Mouse (Mus musculus) spleen, adult 12 weeks (tissue): ENCODE measurements around the gene Hebp1.

Source experiments
- DNase-seq: peaks from one replicate; pipeline ENCODE4 v3.0.0; 2022; ENCODE audit warnings: low spot score

Gene Hebp1

DNA sequence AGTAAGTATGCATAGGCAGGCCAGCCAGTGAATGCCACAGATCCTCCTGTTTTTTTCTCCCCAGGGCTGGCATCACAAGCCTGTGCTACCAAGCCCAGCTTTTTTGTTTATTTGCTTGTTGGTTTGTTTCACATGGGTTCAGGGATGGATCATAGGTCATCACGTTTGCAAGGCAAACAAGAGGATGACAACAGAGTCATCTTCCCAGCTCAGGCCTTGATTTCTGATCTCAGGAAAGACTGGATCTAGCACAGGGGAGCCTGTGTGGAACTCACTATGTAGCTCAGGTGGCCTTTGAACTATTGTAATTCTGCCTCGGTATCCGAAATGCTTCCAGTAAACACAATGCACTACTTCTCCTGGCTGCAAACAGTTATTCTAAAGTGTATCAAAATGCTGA is 35.5 kb downstream of the Hebp1 start:
- no peak for DNase-seq

DNA sequence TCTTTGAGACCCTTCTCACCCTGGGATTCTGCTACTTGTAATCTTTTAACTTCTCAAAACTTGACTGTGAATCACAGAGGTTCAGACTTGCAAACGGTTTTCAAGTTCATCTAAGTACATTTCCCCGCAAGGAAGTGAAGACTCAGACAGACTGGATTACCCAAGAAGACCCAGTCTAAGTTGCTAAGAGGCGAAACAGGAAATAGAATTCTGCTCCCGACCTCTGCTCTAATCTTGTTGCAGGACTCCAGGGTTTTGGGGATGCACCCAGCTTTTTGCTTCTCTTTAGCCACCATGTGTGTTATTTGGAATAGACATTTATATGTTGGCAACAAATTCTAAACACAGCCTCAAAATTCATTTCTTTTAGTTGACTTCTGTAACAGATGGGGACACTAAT is 36.5 kb downstream of the Hebp1 start:
- no peak for DNase-seq

DNA sequence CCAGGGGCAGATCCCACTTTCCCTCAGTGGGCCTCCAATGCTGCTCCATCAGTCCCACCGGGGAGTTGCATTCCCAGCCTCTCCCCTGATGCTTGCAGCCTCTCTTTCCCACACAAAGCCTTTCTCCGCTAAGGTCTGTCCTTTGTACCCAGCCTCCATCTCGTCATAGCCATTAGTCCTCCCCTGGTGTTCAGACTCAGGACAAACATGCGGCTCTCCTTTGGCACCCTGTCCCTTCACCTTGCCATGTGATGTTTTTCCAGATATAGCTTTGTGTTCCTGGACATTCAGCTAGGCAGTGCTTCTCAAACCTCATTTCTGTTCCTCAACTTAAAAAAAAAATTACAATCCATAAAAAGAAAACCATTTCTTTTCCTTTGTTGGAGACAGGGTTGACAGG is 39.3 kb downstream of the Hebp1 start:
- no peak for DNase-seq

DNA sequence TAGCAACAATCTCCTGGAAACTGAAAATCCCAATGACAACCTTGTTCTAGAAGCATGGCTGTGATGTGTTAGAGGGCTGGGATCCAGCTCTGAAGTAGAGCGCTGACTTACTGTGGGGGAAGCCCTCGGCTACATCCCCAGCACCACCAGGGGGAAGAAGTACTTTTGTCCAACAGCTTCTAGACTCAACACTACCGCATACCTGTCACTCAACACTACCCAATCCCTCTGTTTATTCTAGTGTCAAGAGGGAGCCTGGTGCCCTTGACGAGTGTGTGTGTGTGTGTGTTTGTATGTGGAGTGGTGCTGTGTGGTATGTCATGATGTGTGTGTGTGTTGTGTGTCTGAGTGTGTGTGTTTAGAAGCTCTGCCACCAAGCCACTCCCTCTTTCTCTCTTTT is 40.3 kb downstream of the Hebp1 start:
- DNase-seq, result no peak

DNA sequence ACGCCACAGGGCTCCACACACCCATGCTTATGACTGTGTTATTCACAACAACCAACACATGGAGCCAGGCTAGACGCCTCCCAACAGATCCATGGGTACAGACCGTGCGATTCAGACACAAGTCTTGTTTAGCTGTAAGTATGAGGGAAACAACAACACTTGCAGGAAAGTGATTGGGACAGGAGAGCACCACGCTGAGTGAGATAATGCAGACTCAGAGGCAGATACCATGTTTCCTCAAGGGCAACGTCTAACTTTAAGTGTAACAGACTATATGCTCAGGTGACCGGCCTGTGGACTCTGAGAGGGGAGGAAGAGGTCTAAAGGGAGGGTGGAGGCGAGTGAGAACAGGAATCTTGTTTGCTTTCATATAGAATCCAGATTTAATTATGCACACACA is 41.2 kb downstream of the Hebp1 start:
- DNase-seq, result no peak

DNA sequence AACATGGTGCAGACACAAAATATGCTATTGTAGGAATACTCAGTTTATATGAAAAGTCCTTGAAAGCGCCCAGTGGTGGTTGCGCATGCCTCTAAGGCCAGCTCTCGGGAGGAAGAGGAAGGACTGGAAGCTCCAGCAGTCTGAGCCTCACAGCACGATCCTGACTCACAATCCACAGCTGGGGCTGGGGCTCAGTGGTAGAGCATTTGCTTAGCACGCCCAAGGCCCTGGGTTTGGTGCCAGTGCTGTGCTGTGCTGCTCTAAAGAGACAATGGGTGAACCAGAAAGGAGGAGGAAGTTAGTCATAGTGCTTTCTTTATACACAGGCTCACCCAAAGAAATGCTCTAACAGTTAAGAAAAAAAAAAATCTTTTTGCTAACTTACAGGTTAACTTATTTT is 44.1 kb downstream of the Hebp1 start:
- no peak for DNase-seq

DNA sequence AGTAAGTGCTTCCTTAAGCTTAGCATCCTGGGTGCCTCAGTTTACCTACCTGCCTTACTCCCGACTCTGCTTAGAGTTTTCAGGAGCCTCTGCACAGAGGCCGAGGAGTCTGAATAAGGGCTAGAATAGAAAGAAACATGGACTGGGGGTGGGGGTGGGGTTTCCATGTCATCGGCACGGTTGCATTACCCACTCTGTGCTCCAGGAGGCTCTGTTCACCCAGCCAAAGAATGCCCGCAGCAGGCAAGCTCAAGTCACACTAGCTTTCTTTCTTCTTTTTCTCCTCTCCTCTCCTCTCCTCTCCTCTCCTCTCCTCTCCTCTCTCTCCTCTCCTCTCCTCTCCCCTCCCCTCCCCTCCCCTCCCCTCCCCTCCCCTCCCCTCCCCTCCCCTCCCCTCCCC is 47.5 kb downstream of the Hebp1 start:
- DNase-seq, result no peak

DNA sequence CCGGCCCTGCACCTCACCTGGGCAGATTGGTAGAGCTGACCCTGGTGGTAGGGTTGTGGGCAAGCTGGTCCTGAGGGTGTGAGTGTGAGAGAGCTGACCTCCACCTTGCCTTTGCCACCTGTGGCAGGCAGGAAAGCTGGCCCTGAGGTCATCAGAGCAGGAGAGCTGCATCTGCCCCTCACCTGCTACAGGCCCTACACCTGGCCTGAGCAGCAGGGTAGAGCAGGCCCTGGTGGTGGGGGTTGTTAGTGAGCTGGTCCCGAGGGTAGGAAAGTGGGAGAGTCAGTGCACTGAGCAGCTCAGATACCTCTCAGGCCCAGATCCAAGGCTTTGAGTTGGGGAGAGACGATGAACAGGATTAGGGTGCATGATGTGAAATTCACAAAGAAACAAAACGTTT is 48.1 kb downstream of the Hebp1 start:
- no peak for DNase-seq

DNA sequence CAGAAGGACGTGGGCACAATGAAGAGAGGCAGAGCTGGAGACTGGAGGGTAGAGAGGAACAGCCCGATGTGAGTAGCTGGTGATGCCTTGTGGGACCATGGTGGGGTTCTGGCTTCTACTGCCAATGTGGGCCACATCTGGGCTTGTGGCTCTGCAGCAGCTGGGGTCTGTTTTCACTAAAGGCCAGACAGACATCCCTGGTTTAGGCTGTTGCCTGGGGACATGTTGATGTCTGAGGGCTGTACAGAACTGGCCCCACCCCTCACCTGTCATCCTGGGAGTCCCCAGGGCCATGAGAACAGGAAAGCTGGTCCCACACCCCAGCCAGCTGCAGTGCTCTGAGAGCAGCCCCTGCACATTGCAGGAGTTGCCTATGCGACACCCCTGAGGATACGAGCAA is 48.6 kb downstream of the Hebp1 start:
- no peak for DNase-seq

DNA sequence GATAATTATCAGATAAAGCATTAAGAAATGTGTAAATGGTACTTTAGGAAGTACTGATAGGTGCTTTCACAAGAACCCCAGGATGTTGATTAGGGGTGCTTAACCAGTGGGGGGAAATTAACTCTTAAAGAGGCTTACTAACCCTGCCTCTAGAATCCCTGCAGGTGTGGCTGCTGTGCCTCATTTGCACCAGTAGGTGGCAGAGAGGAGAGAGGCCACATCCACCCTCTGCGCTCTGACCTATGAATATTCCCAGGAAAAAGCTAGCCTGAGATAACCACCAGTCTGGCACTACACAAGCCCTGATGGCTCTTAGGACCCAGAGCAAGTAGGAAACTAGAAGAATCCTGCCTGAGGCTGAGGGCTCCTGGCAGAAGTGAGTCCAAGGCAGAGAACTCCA is 49.3 kb downstream of the Hebp1 start:
- no peak for DNase-seq

DNA sequence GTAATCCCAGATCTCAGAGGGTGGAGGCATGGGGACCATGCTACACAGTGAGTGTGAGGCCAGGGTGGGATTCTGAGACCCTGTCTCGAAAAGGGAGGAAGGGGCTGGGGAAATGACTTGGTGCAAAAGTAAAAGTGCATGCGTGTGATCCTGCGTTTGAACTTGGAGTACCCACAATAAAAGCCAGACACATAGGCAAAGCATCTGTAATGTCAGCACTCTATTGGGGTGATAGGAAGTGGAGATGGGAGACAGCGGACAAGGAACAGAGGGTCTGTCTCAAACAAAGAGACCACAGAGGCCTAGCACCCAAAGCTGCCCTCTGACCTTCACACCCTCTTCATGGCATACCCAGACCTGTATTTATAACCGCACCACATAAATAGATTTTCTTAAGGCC is 51.8 kb downstream of the Hebp1 start:
- no peak for DNase-seq

DNA sequence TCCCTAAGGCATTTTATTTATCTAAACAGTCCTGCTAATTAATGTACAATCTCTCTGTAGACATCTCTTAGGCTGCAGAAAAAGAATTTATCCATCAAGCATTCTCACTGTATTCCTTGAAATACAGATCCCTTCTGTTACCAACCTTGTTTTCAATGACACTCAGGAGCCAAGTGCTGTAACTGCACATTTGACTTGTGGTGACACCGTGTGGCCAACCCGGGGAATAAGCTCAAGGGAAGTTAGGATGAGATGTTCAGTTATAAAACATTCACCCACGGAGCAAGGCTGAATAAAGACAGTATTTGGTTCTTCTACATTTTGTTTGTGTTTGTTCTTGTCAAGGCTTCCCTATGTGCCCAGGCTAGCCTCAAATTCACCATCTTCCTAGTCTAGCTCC is 53.3 kb downstream of the Hebp1 start:
- no peak for DNase-seq

DNA sequence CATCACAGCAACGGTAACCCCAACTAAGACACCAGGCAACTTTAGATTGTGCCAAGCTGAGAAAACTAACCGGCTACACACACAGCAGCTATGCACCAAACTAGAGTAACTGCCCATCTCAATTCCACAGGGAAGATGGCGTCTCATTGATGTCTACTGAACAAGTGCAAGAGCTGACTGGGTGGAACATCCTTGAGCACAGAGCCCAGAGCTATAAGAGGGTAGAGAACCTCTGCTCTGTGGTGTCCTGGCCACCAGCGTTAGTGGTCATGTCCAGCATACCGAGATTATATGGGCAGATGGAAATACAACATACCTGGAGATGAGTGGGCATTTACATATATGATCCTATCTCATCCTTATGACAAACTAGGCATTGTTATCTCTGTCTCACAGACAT is 54.7 kb downstream of the Hebp1 start:
- DNase-seq, result no peak

DNA sequence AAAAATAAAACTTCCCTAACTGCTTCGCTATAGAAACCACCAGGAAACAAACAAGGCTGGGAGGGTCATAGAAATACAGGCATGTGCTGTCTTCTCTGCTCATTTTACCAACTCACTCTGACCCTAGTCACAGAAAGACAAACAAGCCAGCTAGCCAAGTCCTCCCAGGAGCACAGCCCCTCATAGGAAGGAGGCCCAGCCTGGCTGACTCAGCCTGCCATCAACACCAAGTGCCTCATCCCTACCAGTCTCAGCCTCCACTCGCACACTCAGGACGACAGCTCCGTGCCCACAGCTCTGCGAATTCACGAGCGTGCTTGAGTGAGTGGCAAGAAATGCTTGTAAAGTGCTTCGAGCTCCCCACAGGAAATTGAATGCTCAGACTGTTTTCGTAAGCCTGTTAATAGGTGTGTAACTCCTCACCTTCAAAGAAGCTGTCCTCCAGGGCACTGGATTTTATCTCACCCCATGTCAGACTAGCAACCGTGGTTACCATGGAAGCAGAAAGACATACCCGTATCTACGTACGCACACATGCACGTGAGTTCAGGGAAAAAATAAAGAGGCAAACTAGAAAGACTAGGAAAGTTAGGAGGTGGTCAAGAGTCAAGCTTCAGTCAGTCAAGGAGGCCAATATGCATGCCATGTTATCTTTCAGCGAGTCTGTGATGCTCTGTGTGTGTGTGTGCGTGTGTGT is 56.2 kb downstream of the Hebp1 start:
- DNase-seq, result no peak

DNA sequence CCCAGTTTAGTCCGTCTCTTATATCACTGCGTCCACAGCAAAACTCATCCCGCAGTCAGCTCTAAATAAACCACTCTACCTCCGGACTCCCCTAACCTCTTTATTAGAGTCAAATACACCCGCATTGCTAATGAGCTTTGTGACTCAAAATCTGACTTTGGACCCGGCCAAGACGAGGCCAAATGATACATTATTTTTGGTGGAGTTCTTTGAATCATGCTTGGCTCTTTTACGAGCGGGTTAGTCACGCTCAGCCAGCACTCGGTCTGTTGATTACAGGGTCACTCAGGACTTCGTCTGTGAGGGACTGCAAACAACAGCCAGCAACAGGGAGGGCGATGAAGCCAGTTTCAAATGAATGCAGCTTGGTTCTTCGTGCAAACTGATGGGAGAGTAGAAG is 59.1 kb downstream of the Hebp1 start:
- no peak for DNase-seq

DNA sequence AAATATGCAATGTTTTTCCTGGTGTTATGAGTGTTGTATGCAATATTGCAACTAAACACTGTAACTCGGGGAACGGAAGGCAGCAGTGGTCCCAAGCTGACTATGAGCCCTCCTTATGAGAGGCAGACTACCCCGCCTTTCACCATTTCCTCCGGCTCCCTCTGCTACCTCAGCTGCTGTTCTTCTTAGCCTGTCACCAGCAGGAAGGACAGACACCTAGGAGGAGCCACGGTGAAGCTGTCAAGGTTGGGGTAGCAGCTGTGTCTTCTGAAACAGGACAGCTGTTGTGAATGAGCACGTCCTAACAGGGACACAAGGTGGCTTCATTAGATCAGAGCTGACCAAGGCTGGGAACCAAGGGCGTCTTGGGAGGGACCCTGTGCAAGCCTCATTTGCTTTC is 59.6 kb downstream of the Hebp1 start:
- DNase-seq, result no peak

DNA sequence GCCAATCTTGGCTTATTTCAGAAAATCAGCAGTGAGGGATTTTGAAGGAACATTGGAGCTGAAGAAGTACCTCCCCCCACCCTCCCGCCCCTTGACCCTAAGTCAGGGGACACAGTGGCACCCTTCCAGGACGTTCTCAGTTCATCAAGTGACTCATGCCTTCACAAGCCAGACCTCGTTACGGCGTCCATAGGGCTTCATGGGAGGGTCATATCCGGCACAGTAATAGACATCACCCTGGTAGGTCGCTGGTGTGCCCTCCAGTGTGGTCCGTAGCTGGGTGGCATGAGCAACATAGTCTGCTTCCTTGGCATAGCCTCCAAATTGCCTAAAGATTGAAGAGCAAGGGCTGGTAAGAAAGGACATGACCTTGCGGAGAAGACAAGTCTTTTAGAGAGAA is 60.1 kb downstream of the Hebp1 start:
- DNase-seq, result no peak

DNA sequence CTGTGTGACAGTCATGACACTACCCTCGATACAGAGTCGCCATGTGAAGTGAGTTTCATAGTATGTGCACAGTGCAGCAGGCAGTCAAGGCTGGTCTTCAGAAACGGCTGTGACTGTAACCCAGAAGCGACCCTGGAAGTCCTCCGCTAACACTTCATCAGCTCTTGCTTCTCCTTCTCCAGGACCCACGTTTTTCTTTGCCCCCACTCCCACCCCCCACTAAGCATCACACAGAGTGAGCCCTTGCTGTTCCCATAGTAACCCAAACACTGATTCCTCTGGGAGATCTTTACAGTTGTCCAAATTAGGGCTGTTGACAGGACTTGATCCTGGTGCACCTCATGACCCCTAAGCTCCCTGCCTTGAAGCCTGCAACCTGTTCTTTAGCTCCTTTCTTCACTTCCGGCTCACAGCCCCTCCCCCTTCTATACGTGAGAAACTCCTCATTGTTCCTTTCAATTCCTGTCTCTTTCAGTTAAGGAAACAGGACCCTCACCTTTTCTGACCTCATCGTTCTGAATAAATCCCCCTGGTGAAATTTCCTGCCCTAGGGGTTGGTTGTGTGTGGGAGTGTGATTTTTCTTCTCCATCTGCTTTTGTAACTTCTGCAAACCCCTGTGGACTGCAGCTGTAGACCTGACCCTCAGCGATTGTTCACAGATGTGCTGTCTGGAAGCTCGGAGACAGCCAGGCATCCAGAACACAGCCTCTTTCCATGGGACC is 61.2 kb downstream of the Hebp1 start:
- DNase-seq, result no peak

DNA sequence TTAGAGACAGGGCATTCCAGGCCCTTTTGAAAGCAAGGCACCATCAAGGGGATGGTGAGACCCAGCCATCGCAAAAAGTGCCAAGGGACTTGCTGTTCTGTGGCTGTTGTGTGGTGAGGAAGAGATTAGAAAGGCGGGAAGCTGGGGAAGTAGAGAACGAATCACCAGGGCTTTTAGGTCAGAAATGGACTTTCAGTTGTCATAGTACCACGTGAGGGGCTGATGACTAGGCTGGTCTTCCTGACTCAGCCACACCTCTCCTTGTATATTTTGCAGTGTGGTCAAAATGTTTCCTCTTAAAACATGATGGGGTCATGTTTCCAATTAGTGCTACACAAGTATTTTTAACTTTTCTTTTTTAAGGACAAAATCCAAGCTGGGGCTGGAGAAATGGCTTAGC is 62.1 kb downstream of the Hebp1 start:
- DNase-seq, result no peak

DNA sequence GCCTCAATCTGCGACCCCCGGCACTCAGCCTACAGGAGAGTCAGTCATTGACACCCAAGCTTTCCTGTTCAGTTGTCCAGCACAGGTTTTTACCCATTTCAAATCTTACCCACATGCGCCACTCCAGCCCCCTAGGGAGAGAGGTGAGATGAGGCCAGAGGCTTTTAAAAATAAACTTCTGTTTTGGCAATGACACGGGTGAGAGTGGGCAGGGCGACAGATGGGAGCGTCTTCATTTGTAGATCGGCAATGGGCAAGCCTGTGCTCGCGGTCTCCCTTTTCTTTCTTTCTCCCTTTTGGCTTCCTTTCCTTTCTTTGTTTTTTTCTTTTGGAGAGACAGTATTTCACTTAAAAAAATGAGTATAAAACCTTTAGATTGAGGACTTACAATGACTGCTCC is 64.3 kb downstream of the Hebp1 start:
- no peak for DNase-seq

DNA sequence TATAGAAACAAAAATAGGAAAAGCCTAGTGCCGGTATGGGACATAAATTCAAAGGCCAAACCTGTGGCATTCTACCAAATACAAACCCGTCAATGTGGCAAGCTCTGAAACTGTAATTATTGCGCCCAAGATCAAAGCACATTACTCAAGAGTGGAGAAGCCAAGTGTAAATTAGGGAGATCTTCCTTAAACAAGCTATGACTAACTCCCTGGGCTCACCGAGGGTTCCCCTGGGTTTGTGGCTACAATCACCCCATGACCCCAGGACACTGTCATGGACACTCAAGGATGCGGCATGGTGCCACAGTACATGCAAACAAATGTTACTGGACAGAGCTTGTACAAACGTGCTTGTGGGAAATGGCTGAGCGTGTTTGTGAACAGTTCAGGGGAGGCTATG is 64.7 kb downstream of the Hebp1 start:
- no peak for DNase-seq

DNA sequence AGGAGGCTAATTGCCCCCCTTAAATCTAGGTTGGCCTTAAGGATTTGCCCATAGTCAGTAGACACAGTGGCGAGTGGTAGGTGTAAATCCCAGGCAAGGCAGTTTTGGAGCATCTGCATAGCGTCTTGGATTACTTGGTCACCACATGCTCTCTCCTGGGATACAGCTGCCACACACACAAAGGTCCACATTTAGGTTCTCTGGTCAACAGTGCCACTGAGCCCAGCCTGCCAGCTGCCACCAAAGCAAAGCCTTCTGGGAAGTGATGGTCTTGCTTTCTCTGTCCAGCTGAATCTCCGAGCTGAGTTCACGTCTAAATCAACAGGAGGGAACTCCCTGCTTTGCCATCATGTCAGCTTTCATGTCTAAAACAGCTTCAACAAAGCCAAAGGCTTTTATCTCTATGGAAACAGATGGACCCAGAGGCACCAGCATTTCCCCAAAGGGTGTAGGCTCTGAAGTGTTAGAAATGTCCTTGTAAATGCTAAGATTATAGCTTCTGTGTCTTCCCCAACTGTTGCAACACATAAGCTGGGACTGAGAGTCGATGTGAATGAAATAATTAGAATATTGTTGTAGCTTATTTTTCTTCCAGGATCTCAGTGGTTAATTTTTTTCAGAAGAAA is 73.0 kb downstream of the Hebp1 start:
- no peak for DNase-seq

DNA sequence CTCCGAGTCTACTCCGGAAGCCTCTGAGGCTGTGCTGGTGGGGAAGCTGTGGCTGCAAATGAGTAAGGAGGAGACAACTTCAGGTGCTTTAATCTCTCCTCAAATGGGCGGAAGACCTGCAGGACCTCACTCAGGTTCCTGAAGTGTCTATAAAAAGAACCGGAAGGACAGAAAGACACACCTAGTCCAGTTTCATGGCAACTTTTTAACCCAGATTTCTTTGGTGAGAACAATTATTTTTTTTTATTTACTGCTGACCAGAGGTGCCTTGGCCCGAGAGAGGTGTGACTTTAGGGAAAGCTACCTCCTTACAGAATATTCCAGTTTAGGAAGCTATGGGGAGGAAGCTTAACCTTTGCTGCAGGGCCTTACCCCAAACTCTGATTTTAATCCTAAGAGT is 79.6 kb downstream of the Hebp1 start, which contains the start of gene Gprc5d:
Gene Gprc5d, minus strand, starts transcription at position 101 of the 400 bp plus-strand sequence.
- no peak for DNase-seq

DNA sequence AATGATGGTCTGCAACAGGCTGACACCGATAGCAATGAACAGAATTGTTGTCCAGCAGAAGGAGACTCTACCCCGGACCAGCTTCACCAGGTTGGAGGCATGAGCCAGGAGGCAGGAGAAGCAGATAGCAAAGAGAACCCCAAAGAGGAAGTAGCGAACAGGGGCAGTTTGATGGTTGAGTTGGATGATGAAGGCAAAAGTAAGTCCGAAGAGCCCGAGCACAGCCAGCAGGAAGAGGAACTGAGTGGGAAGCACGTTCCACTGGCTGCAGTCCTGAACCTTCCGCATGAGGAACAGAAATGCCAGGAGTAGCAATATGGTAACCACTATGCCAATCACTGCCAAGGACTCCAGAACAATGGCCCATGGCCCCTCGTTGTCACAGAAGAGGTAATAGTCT is 81.3 kb downstream of the Hebp1 start:
- no peak for DNase-seq
